Mouse (Mus musculus) ovary, postnatal 36 days (tissue): ENCODE measurements around the gene Slxl1.
"Not testable (repeated sequence)": the region's sequence is repeated elsewhere in the genome, so short reads cannot be mapped to it uniquely, and the experiment has no call there.

Experiments used
- DNase-seq: peaks from one replicate; pipeline ENCODE4 v3.0.0; 2022; ENCODE audit warnings: low spot score, mixed read lengths

The Slxl1 gene

GRCm38 (mm10) chrX:55226576-55226975 lies at the start of gene Slxl1:
Gene Slxl1 (plus strand): TSS chrX:55226876.
- not testable (repeated sequence) for DNase-seq
